Mouse (Mus musculus): ENCODE results near the gene Car7.

GRCm38 (mm10) chr8:104591133-104591834 lies 56.8 kb downstream of the Car7 start, which contains the start of gene Pdp2:
- no peak for TF ChIP-seq CTCF (IDR thresholded peaks at IDR 0.05; ENCODE audit: extremely low read depth, insufficient read depth, low read length)
- TF ChIP-seq POLR2A (IDR thresholded peaks at IDR 0.05; ENCODE audit: extremely low read depth, insufficient read depth, low read length) = peak; percentile 88
